Mouse (Mus musculus) myocyte (in vitro differentiated cells): ENCODE data around the gene Nfkbid. TPM values are rescaled to one million over a fixed set of nuclear protein-coding genes. Genes with fewer than 3 reads are reported as not detected.

Source experiments
- H3K27me3 ChIP-seq: one replicate; pipeline ENCODE4 v1.6.1; 2011; ENCODE audit not compliant: control insufficient read depth, insufficient read depth, insufficient read length
- H3K36me3 ChIP-seq: one replicate; pipeline ENCODE4 v1.6.1; 2011; ENCODE audit not compliant: control insufficient read depth, insufficient read depth
- H3K4me2 ChIP-seq: one replicate; pipeline ENCODE4 v1.6.1; 2011; ENCODE audit warnings: low read depth, control low read depth
- H3K4me3 ChIP-seq: one replicate; pipeline ENCODE4 v1.5.1; 2011; ENCODE audit warnings: mild to moderate bottlenecking, control low read depth, moderate library complexity
- H3K79me2 ChIP-seq: one replicate; pipeline ENCODE4 v1.6.1; 2011; ENCODE audit not compliant: control insufficient read depth, insufficient read depth
- H3ac ChIP-seq: one replicate; pipeline ENCODE4 v1.6.1; 2011; ENCODE audit not compliant: control insufficient read depth, insufficient read length
- CEBPB ChIP-seq: IDR thresholded peaks from 2 replicates; pipeline ENCODE4 v1.6.1; 2011; ENCODE audit warnings: mild to moderate bottlenecking, moderate library complexity; ENCODE audit not compliant: poor library complexity, insufficient read depth, severe bottlenecking
- E2F4 ChIP-seq: IDR thresholded peaks from one replicate; pipeline ENCODE4 v1.6.1; 2011; ENCODE audit warnings: mild to moderate bottlenecking, control low read depth, moderate library complexity; ENCODE audit not compliant: insufficient read depth
- MAX ChIP-seq: IDR thresholded peaks from one replicate; pipeline ENCODE4 v1.6.1; 2011; ENCODE audit warnings: low read depth, mild to moderate bottlenecking, control low read depth
- MYOD1 ChIP-seq, 3 experiments: IDR thresholded peaks; one replicate each; pipeline ENCODE4 v1.6.1; 2011; ENCODE audit warnings: control low read depth in 2 of 3, low read depth in 2 of 3, mild to moderate bottlenecking in 2 of 3, moderate library complexity in 1 of 3; ENCODE audit not compliant: insufficient read length in 2 of 3, control insufficient read depth in 1 of 3
- MYOG ChIP-seq, 3 experiments: IDR thresholded peaks; one replicate each; pipeline ENCODE4 v1.6.1; 2011; ENCODE audit warnings: control low read depth in 2 of 3, low read depth in 2 of 3, mild to moderate bottlenecking in 2 of 3; ENCODE audit not compliant: insufficient read length in 2 of 3, control insufficient read depth in 1 of 3, insufficient read depth in 1 of 3
- POLR2A ChIP-seq: IDR thresholded peaks from one replicate; pipeline ENCODE4 v1.6.1; 2011; ENCODE audit warnings: low read depth, mild to moderate bottlenecking, control low read depth, moderate library complexity; ENCODE audit not compliant: insufficient read length
- POLR2AphosphoS2 ChIP-seq: IDR thresholded peaks from one replicate; pipeline ENCODE4 v1.6.1; 2011; ENCODE audit warnings: low read depth, control low read depth; ENCODE audit not compliant: insufficient read length
- REST ChIP-seq: IDR thresholded peaks from one replicate; pipeline ENCODE4 v1.6.1; 2011; ENCODE audit warnings: mild to moderate bottlenecking, control low read depth, moderate library complexity; ENCODE audit not compliant: insufficient read depth, insufficient read length
- SRF ChIP-seq: IDR thresholded peaks from one replicate; pipeline ENCODE4 v1.6.1; 2011; ENCODE audit warnings: low read depth; ENCODE audit not compliant: control insufficient read depth, insufficient read length
- TCF12 ChIP-seq: IDR thresholded peaks from one replicate; pipeline ENCODE4 v1.6.1; 2011; ENCODE audit warnings: mild to moderate bottlenecking, control low read depth; ENCODE audit not compliant: poor library complexity, insufficient read depth, severe bottlenecking
- TCF3 ChIP-seq: IDR thresholded peaks from one replicate; pipeline ENCODE4 v1.6.1; 2011; ENCODE audit warnings: low read depth, control low read depth; ENCODE audit not compliant: insufficient read length
- USF1 ChIP-seq: IDR thresholded peaks from one replicate; pipeline ENCODE4 v1.6.1; 2011; ENCODE audit warnings: low read depth, mild to moderate bottlenecking, control low read depth, moderate library complexity
- polyA plus RNA-seq: library from polyadenylated mRNA; unstranded; fragments of >200 nt; fragmentation: generic; extraction: Trizol; gene quantifications from one replicate; pipeline ENCODE4 v1.2.1, GENCODE M21; 2012; ENCODE audit warnings: missing spikeins

Gene Nfkbid
- polyA plus RNA-seq, 1 experiment = 0.07 TPM

DNA sequence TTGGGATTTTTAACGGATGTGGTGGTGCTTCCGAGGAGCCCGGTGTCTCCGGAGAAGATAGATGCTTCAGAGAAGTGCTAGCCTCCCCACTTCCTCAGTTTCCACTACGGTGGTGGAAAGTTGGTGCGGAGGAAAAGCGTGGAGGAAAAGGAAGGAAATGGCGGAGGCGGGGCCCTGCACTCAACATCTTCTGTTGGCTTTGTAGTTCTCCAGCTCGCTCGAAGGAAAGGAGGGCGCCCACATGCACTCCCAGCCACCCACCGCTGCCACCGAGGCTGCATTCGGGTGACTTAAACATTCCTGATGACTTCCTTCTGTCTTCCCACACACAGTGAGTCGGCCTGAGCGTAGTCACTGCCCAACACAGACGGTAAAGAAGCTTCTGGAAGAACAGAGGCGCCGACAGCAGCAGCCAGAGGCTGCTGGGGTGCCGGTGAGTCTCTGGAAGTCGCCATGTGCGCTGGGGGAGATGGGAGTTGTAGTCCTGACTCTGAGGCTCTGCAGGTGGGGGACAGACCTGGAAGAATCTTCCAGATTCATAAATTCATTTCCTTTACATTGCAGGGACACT lies 1.6 kb downstream of the Nfkbid start:
- Histone ChIP-seq H3ac (no peak overlapping the region), H3K27me3 (peaks cover 69% of the 10 kb centered on the region), H3K36me3 (no peaks in the 10 kb centered on the region), H3K4me3 (no peak overlapping the region), H3K79me2 (no peaks in the 10 kb centered on the region), H3K4me2 (no peak overlapping the region)
- no peak for TF ChIP-seq TCF3
- no peak for TF ChIP-seq TCF12
- no peak for TF ChIP-seq REST
- TF ChIP-seq MYOD1 (IDR thresholded peaks at IDR 0.05; ENCODE audit: control insufficient read depth in 1 of 3, insufficient read length in 2 of 3, low read depth in 2 of 3) = no peak
- no peak for TF ChIP-seq POLR2A
- no peak for TF ChIP-seq MAX
- TF ChIP-seq POLR2AphosphoS2 = no peak
- TF ChIP-seq E2F4 = no peak
- no peak for TF ChIP-seq CEBPB
- TF ChIP-seq SRF = no peak
- no peak for TF ChIP-seq USF1
- no peak for TF ChIP-seq MYOG (IDR thresholded peaks at IDR 0.05; ENCODE audit: control insufficient read depth in 1 of 3, insufficient read depth in 1 of 3, insufficient read length in 2 of 3, low read depth in 2 of 3)

DNA sequence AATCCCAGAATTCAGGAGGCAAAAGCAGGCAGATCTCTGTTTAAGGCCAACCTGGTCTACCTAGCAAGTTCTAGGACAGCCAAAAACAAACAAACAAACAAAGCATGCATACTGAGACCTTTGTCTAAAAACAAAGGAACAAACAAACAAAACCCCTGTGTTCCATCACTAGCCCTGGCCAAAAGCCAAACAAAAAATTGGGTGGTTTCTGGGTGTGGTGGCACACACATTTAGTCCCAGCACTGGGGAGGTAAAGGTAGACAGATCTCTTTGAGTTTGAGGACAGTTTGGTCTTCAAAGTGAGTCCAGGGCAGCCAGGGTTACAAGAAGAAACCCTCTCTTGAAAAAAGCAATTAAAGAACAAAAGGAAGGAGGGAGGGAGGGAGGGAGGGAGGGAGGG lies 7.8 kb downstream of the Nfkbid start:
- H3K27me3 ChIP-seq = peaks cover 40% of the 10 kb centered on the region
- no peak for TF ChIP-seq MAX
- no peak for TF ChIP-seq E2F4
- TF ChIP-seq TCF12 = no peak
- TF ChIP-seq USF1 = no peak
- no peaks in the 10 kb centered on the region for H3K79me2 ChIP-seq
- H3K4me3 ChIP-seq = no peak overlapping the region
- H3K4me2 ChIP-seq = no peak overlapping the region
- H3ac ChIP-seq = no peak overlapping the region
- no peaks in the 10 kb centered on the region for H3K36me3 ChIP-seq

DNA sequence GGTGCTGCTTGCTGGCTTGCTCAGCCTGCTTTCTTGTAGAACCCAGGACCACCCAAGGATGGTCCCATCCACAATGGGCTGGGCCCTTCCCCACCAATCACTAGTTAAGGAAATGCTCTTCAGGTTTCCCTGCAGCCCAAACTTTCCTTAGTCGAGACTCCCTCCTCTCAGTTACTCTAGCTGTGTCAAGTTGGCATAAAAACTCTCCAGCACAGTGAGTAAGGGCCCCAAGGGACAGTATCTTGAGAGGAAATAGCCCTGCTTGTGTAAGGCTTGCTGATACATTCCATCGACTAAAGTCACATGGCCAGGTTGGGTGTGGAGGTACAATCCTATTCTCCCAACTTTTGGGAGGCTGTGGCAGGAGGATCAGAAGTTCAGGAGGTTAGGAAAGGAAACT lies 8.7 kb downstream of the Nfkbid start:
- Histone ChIP-seq H3K27me3 (peaks cover 36% of the 10 kb centered on the region), H3K4me3 (no peak overlapping the region), H3K79me2 (no peaks in the 10 kb centered on the region), H3K4me2 (no peak overlapping the region), H3K36me3 (no peaks in the 10 kb centered on the region), H3ac (no peak overlapping the region)
- TF ChIP-seq SRF (no peak), REST (no peak), POLR2A (no peak), TCF3 (no peak), POLR2AphosphoS2 (no peak), MAX (no peak), E2F4 (no peak)

DNA sequence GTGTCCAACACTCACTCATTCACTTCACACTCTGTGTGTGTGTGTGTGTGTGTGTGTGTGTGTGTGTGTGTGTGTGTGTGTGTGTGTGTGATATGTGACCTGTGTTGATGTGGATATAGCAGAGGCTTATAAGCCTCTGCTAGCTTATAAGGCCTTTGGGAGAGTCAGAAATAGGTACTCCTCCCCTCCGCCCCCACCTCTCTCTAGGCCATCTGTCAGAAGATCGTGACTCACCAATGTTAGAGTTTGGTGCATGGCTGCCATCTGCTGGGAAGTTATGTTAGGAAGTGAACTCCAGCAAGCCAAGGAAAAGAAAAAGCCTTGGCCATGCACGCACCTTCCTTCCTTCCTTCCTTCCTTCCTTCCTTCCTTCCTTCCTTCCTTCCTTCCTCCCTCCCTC lies 10.3 kb downstream of the Nfkbid start:
- Histone ChIP-seq H3ac (no peak overlapping the region), H3K4me2 (no peak overlapping the region), H3K36me3 (no peaks in the 10 kb centered on the region), H3K4me3 (no peak overlapping the region), H3K79me2 (no peaks in the 10 kb centered on the region), H3K27me3 (peaks cover 38% of the 10 kb centered on the region)
- no peak for TF ChIP-seq E2F4
- TF ChIP-seq MYOD1 (IDR thresholded peaks at IDR 0.05; ENCODE audit: control insufficient read depth in 1 of 3, insufficient read length in 2 of 3, low read depth in 2 of 3) = peak in 1 of 3 experiments; percentile 31

DNA sequence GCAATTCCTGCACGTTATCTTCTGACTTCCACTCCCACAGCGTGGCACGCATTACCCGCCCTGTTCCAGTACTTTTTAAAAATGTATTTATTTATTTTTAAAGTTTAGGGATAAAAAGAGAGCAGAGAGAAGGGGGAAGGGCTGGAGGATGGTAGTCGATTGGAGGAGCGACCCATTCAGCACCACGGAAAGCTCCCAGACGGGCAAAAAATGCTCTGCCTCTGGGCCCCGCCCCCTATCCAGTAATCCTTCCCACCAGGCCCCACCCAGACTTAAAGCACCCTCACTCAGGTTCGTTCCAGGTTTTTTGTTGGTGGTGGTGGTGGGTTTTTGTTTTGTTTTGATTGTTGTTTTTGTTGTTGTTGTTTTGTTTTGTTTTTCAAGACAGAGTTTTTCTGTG lies 12.7 kb downstream of the Nfkbid start:
- Histone ChIP-seq H3K4me3 (no peak overlapping the region), H3K79me2 (no peaks in the 10 kb centered on the region), H3ac (no peak overlapping the region), H3K36me3 (no peaks in the 10 kb centered on the region), H3K27me3 (peaks cover 25% of the 10 kb centered on the region), H3K4me2 (no peak overlapping the region)
- TF ChIP-seq USF1 = no peak
- TF ChIP-seq TCF12 = no peak
- TF ChIP-seq REST = peak; percentile 60
- TF ChIP-seq CEBPB = no peak

DNA sequence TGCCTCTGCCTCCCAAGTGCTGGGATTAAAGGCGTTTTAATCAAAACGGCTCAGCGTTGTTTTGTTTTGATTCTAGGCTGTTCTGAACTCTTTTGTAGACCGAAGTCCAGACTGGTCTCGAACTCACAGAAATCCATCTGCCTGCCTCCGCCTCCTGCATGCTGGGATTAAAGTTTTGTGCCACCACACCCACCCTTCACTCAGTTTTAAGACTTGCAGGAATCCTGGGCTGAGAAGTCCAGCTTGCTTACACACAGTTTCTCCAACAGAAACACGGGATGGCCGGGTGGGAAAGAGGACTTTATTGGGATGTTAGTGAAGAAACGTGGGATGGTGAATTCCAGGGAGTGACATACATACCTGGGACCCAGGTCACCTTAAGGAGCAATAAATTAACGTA lies 13.2 kb downstream of the Nfkbid start:
- Histone ChIP-seq H3K4me2 (no peak overlapping the region), H3K79me2 (no peaks in the 10 kb centered on the region), H3ac (no peak overlapping the region), H3K4me3 (no peak overlapping the region), H3K36me3 (no peaks in the 10 kb centered on the region), H3K27me3 (peaks cover 26% of the 10 kb centered on the region)
- TF ChIP-seq USF1 (no peak), REST (no peak), MYOG (IDR thresholded peaks at IDR 0.05; ENCODE audit: control insufficient read depth in 1 of 3, insufficient read depth in 1 of 3, insufficient read length in 2 of 3, low read depth in 2 of 3) (no peak), TCF12 (no peak), POLR2AphosphoS2 (no peak), SRF (no peak), TCF3 (no peak), MAX (no peak), POLR2A (no peak), MYOD1 (IDR thresholded peaks at IDR 0.05; ENCODE audit: control insufficient read depth in 1 of 3, insufficient read length in 2 of 3, low read depth in 2 of 3) (no peak)
